Mouse (Mus musculus): ENCODE data around the gene Hhipl1. TPM values are rescaled to one million over a fixed set of nuclear protein-coding genes. Genes with fewer than 3 reads are reported as not detected.
A peak's percentile ranks its signal among the peaks of the same experiment; 100 is the strongest.

The Hhipl1 gene
- polyA plus RNA-seq, 1 experiment from 2014 or later: 0.24 TPM

DNA sequence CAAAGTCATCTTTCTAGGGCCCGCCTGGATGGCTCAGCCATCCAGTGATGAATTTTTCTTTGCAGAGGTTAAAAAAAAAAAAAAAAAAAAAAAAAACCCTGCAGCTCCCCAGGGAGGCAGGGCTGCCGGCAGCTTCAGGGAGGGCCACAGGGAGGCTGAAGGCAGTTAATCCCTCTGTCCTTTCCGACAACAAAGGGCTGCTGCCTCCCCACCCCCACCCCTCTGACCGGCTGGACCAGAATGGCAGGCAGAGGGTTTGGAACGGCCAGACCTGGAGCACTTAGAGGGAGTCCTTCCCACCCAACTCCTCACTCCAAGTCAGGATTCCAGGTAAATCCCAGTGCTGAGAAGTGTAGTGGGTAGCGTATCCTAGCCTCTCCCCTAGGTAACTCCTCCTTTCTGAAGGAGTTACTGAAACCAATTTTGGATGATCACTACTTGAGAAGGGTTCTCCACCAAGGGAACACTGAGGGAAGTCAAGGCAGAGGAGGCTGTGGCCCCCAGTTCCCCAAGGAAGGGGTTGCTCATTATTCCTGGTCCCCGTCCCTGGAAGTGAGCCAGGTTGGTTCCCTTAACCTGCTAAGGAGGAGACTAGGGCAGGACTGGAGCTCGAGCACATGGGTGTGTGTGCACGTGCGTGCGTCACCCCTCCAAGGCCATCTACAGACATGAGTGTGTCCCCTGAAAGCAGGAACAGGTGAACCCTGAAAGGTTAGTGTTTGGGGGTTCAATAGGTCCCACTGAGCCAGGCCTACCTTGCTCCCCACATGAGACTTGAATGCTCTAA lies 20.7 kb upstream of the Hhipl1 start:
- Histone ChIP-seq H3K27me3 (ENCODE audit: control insufficient read depth, insufficient read depth, low read length) (no peaks in the 10 kb centered on the region), H3K27ac (replicated peaks) (peak overlapping the region; percentile 13), H3K9me3 (ENCODE audit: control insufficient read depth, low read length) (no peaks in the 10 kb centered on the region), H3K36me3 (ENCODE audit: control insufficient read depth, insufficient read depth, low read length) (no peaks in the 10 kb centered on the region), H3K4me3 (ENCODE audit: low read depth, low read length) (no peak overlapping the region), H3K4me2 (replicated peaks; ENCODE audit: low read depth) (0 out of 2 replicates have a peak overlapping the region, but pooled peaks have one; percentile 5), H3K4me1 (replicated peaks; ENCODE audit: control insufficient read depth, insufficient read depth) (peaks cover 6% of the 10 kb centered on the region), H3K9ac (ENCODE audit: low read length) (no peak overlapping the region)
- TF ChIP-seq CTCF (IDR thresholded peaks at IDR 0.05; ENCODE audit: low read depth) (no peak), EP300 (optimal IDR thresholded peaks at IDR 0.05) (no peak)
- DNase-seq (ENCODE audit: low spot score) (peak; percentile 61), ATAC-seq (ENCODE audit: low FRiP score, low TSS enrichment) (peak; percentile 41; the same call in 1 of the 2 replicates)
- WGBS: 33% methylated on average over 11 of the region's 11 CpGs

DNA sequence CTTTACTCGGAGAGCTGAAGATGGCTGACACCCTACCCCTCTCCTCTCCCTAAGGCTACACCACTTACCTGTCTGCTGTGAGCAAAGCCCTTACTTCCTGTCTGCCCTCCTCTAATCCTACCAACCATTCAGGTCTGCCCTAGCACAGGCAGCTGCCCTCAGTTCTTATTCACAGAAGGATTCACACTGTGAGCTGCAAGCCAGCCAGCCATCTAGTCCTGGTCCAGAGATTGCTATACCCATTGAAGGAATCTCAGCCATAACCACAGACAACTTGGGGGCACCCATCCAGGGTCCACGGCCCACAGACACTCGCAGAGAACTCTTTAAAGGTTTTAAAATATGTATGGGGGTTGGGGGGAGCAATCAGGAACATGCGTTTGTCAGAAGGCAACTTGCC lies 19.7 kb upstream of the Hhipl1 start:
- H3K9me3 ChIP-seq (ENCODE audit: control insufficient read depth, low read length): no peaks in the 10 kb centered on the region
- H3K9ac ChIP-seq (ENCODE audit: low read length): no peak overlapping the region
- 83% methylated on average over 4 of the region's 4 CpGs for WGBS
- H3K4me3 ChIP-seq (ENCODE audit: low read depth, low read length): no peak overlapping the region
- H3K4me1 ChIP-seq (replicated peaks; ENCODE audit: control insufficient read depth, insufficient read depth): peaks cover 6% of the 10 kb centered on the region
- TF ChIP-seq EP300 (optimal IDR thresholded peaks at IDR 0.05): no peak
- TF ChIP-seq CTCF (IDR thresholded peaks at IDR 0.05; ENCODE audit: low read depth): no peak
- H3K27ac ChIP-seq (replicated peaks): no peak overlapping the region
- no peaks in the 10 kb centered on the region for H3K27me3 ChIP-seq (ENCODE audit: control insufficient read depth, insufficient read depth, low read length)
- no peak overlapping the region for H3K4me2 ChIP-seq (replicated peaks; ENCODE audit: low read depth)
- H3K36me3 ChIP-seq (ENCODE audit: control insufficient read depth, insufficient read depth, low read length): no peaks in the 10 kb centered on the region
- DNase-seq (ENCODE audit: low spot score): no peak
- no peak for ATAC-seq (ENCODE audit: low FRiP score, low TSS enrichment)

DNA sequence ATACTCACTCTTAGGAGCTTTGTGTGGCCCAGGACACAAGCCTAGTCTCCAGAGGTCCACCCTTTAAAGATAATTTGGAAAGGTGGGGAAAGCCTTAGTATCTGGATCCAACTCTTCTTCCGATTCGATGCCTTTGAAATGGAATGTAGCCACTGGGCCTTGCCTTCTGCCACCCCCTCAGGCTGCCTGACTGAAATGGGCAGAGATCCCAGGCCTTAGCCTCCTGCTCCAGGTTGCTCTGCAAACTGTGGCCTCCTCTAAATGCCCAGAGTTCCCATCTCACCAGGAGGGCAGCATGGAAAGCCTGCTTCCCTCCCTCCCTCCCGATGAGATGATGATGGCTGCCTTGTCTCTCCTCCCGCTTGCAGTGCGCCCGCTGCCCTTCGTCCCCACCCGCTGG lies 19.1 kb upstream of the Hhipl1 start:
- no peak overlapping the region for H3K4me2 ChIP-seq (replicated peaks; ENCODE audit: low read depth)
- H3K27me3 ChIP-seq (ENCODE audit: control insufficient read depth, insufficient read depth, low read length): no peaks in the 10 kb centered on the region
- ATAC-seq (ENCODE audit: low FRiP score, low TSS enrichment) (no peak), DNase-seq (ENCODE audit: low spot score) (no peak)
- no peak overlapping the region for H3K27ac ChIP-seq (replicated peaks)
- no peaks in the 10 kb centered on the region for H3K36me3 ChIP-seq (ENCODE audit: control insufficient read depth, insufficient read depth, low read length)
- WGBS: 86% methylated on average over 8 of the region's 8 CpGs
- H3K9me3 ChIP-seq (ENCODE audit: control insufficient read depth, low read length): no peaks in the 10 kb centered on the region
- no peak overlapping the region for H3K9ac ChIP-seq (ENCODE audit: low read length)
- peaks cover 6% of the 10 kb centered on the region for H3K4me1 ChIP-seq (replicated peaks; ENCODE audit: control insufficient read depth, insufficient read depth)
- H3K4me3 ChIP-seq (ENCODE audit: low read depth, low read length): no peak overlapping the region
- TF ChIP-seq EP300 (optimal IDR thresholded peaks at IDR 0.05) (no peak), CTCF (IDR thresholded peaks at IDR 0.05; ENCODE audit: low read depth) (no peak)

DNA sequence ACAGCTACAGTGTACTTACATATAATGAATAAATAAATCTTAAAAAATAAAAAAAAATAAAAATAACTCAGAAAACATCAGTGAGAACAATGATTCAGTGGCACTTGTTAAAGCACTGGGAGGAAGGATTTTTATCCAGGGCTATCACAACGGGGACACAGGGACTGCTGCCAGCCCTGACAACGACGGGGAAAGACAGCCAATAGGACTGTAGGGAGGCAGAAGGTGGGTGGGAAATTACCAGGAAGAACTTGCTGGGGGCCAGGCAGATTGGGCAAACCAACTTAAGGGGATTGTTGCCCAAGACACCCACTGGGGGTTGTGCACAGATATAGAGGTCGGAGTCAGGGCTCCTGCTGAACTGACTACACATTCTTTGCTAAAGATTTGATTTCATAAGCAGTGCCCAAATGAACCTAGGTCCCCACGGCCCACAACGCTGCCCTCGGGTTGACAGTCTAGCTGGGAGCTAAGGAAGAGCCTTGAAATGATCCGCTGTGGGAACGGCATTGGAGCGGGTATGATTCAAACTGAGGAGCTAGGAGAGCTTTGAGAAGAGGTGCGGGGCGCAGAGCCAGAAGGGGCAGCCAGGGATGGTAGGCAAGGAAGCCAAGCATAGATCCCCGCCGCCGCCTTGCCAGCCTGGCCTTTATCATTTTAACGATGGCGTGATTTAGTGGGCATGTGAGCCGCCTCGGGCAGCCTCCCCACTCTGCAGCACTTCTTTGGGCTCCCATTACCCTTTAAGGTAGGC lies 17.8 kb upstream of the Hhipl1 start:
- Histone ChIP-seq H3K4me2 (replicated peaks; ENCODE audit: low read depth) (no peak overlapping the region), H3K4me1 (replicated peaks; ENCODE audit: control insufficient read depth, insufficient read depth) (peaks cover 6% of the 10 kb centered on the region), H3K9ac (ENCODE audit: low read length) (no peak overlapping the region), H3K9me3 (ENCODE audit: control insufficient read depth, low read length) (no peaks in the 10 kb centered on the region), H3K4me3 (ENCODE audit: low read depth, low read length) (no peak overlapping the region), H3K27me3 (ENCODE audit: control insufficient read depth, insufficient read depth, low read length) (no peaks in the 10 kb centered on the region), H3K36me3 (ENCODE audit: control insufficient read depth, insufficient read depth, low read length) (no peaks in the 10 kb centered on the region), H3K27ac (replicated peaks) (no peak overlapping the region)
- ATAC-seq (ENCODE audit: low FRiP score, low TSS enrichment): no peak
- TF ChIP-seq EP300 (optimal IDR thresholded peaks at IDR 0.05) (no peak), CTCF (IDR thresholded peaks at IDR 0.05; ENCODE audit: low read depth) (no peak)
- 78% methylated on average over 19 of the region's 19 CpGs for WGBS
- no peak for DNase-seq (ENCODE audit: low spot score)

DNA sequence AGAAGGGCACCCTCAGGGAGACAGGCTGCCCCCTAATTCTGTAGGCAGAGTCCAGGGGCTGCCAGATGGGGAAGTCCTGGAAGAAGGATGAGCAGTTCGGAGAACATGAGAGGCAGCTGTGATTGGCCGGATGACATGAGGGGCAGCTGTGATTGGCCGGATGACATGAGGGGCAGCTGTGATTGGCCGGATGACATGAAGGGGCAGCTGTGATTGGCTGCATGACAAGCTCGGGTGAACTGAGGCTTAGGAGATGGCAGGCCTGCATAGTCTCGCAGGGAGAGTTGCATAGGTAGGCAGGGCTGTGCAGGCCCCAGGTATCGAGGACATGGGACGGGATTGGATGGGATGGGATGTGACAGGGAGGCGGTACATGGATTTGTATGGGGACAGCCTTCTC lies 13.7 kb upstream of the Hhipl1 start:
- ATAC-seq (ENCODE audit: low FRiP score, low TSS enrichment) (peak; percentile 28; the same call in 1 of the 2 replicates), DNase-seq (ENCODE audit: low spot score) (no peak)
- Histone ChIP-seq H3K4me2 (replicated peaks; ENCODE audit: low read depth) (no peak overlapping the region), H3K9ac (ENCODE audit: low read length) (no peak overlapping the region), H3K4me3 (ENCODE audit: low read depth, low read length) (no peak overlapping the region), H3K9me3 (ENCODE audit: control insufficient read depth, low read length) (no peaks in the 10 kb centered on the region), H3K27ac (replicated peaks) (no peak overlapping the region), H3K27me3 (ENCODE audit: control insufficient read depth, insufficient read depth, low read length) (no peaks in the 10 kb centered on the region), H3K4me1 (replicated peaks; ENCODE audit: control insufficient read depth, insufficient read depth) (no peaks in the 10 kb centered on the region), H3K36me3 (ENCODE audit: control insufficient read depth, insufficient read depth, low read length) (no peaks in the 10 kb centered on the region)
- WGBS: 24% methylated on average over 9 of the region's 9 CpGs
- TF ChIP-seq EP300 (optimal IDR thresholded peaks at IDR 0.05): no peak
- TF ChIP-seq CTCF (IDR thresholded peaks at IDR 0.05; ENCODE audit: low read depth): no peak

DNA sequence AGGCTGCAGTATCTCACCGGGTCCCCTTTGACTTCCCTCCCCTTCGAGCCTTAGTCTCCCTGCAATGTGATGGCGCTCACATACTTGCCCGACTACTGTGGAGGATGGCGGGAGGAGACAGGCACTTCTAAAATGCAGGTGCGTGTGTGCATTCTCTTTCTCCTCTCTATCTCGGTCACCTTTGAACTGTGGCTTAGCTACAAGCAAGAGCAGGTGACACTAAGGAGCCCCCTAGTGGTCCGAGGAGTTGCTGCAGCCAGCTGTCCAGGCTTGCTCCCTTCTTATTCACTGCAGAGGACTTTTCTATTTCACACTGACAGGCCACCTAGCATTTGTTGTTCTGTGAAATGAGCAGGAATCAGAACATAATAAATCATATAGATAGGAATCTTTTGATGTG lies 13.1 kb upstream of the Hhipl1 start:
- H3K9ac ChIP-seq (ENCODE audit: low read length): no peak overlapping the region
- no peak for TF ChIP-seq EP300 (optimal IDR thresholded peaks at IDR 0.05)
- TF ChIP-seq CTCF (IDR thresholded peaks at IDR 0.05; ENCODE audit: low read depth): peak; percentile 97
- peak; percentile 80 for DNase-seq (ENCODE audit: low spot score)
- no peak overlapping the region for H3K4me3 ChIP-seq (ENCODE audit: low read depth, low read length)
- no peak overlapping the region for H3K4me2 ChIP-seq (replicated peaks; ENCODE audit: low read depth)
- no peak overlapping the region for H3K27ac ChIP-seq (replicated peaks)
- H3K4me1 ChIP-seq (replicated peaks; ENCODE audit: control insufficient read depth, insufficient read depth): no peaks in the 10 kb centered on the region
- peak; percentile 52 for ATAC-seq (ENCODE audit: low FRiP score, low TSS enrichment)
- no peaks in the 10 kb centered on the region for H3K36me3 ChIP-seq (ENCODE audit: control insufficient read depth, insufficient read depth, low read length)
- no peaks in the 10 kb centered on the region for H3K27me3 ChIP-seq (ENCODE audit: control insufficient read depth, insufficient read depth, low read length)
- H3K9me3 ChIP-seq (ENCODE audit: control insufficient read depth, low read length): no peaks in the 10 kb centered on the region
- WGBS: 3% methylated on average over 8 of the region's 8 CpGs
